Mouse (Mus musculus) left cerebral cortex, postnatal 36 days (tissue): ENCODE results near the gene Nedd8. TPM values are rescaled to one million over a fixed set of nuclear protein-coding genes. Genes with fewer than 3 reads are reported as not detected.

Source experiments
- DNase-seq, 2 experiments: peaks; one replicate each; pipeline ENCODE4 v3.0.0; 2021 to 2022; ENCODE audit warnings: low spot score in 2 of 2, mixed read lengths in 1 of 2
- intact Hi-C: fragments of 180-260 bp; cut with DNase I; formaldehyde crosslinking; loops from one replicate; pipeline ENCODE4 v1.15.1; 2025
- total RNA-seq, 2 experiments: library from RNA; stranded (reverse); gene quantifications; 2 replicates each; pipeline ENCODE4 v1.2.3; 2021

Nedd8 gene
- total RNA-seq, 2 experiments from 2014 or later: 310 to 333 TPM

DNA sequence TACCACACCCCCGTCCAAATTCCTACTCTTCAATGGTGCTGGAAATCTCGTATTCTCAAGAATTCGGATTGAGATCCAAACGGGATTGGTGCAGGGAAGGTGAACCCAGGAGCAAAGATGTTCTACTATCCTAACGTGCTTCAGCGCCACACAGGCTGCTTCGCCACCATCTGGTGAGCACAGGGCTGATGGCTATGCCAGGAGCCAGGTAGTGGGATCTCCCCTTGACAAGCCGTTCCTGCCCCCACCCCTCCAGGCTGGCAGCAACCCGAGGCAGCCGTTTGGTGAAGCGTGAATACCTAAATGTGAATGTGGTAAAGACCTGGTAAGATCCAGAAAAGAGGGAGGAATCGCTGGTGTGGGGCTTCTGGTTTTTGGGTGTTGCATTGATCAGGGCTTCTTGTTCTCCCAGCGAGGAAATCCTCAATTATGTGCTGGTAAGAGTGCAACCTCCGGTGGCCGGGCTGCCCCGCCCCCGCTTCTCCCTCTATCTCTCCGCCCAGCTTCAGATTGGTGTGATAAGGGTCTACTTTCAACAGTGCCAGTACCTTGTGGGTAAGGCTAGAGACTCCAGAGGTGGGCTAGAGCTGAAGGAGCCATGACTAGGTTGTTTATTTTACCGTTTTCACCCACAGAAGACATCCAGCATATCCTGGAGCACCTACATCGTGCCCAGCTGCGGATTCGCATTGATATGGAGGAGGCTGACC lies 53.3 kb downstream of the Nedd8 start:
- no peak for DNase-seq
- intact Hi-C loops: no loop called here

DNA sequence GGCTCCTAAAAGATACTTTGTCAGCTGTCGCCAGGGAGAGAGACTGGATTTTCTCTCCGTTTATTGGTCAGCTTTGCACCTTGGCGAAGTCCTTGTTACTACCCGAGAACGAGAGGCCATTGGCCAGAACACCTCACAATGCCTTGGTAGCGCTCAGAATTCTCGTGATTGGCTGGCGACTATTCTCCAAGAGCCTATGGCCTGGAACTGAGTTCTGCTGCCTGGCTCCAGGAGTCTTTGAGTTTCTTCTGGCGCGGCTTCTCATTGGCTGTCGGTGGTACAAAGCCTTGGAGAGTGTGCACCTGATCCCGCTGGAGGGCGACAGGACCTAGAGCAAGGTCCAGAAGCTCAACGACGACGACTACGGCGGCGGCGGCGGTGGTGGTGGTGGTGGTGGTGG lies 54.1 kb downstream of the Nedd8 start, which contains the start of gene Rec8:
Rec8 (plus strand) TSS at position 216 of the 400 bp plus-strand sequence.
- intact Hi-C loops: no loop called here
- DNase-seq: no peak

DNA sequence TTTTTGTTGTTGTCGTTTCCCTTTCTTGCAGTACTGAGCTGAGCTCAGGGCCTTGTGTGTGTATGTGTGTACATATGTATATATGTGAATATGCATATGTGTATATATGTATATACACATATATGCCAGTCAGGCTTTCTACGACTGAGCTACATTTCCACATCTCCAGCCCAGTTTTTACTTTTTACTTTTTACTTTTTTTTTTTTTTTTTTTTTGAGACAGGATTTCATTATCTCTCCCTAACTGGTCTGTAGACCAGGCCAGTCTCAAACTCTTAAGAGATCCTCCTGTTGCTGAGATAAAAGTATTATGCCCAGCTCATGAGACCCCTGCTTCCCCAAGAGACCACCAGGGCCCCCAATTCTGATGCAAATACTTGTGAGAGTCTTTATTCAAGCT lies 55.1 kb downstream of the Nedd8 start:
- DNase-seq: no peak
- intact Hi-C loops: no loop called here

DNA sequence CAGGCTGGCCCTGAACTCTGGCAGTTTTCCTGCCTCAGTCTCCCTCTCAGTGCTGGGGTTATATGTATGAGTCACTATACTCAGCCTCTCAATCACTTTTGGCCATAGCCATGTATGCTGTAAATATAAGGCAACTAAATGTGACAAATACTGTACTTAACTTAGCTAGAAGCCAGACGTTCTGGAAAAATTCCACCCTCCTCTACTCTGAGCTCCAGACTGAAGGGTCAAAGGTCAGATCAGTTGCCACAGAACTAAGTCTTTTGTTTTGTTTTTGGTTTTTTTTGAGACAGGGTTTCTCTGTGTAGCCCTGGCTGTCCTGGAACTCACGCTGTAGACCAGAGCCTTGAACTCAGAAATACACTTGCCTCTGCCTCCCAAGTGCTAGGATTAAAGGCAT lies 56.0 kb downstream of the Nedd8 start:
- intact Hi-C loops: no loop called here
- DNase-seq: no peak

DNA sequence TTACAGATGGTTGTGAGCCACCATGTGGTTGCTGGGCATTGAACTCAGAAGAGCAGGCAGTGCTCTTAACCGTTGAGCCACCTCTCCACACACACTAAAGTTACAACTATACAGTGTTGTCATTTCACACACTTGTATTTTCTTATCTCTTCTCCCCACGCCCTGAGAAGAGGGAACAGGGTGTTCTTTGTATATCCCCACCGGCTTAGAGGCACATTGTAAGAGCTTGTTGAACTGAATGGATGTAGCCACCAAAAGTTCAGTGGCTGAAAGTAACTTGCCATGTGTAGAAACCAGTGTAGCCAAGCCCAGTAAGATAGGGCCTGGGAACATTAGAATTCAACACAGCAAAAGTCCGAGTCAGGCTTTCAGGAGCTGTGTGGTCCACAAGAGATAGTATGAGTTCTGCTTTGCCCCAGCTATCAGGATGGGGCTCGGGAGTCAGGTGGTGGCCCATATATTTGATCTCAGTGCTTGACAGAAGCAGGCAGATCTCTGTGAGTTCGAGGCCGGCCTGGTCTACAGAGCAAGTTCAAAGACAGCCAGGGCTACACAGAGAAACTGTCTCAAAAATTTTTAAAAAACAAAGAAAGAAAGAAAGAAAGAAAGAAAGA lies 57.3 kb downstream of the Nedd8 start:
- no peak for DNase-seq
- intact Hi-C loops: no loop called here

DNA sequence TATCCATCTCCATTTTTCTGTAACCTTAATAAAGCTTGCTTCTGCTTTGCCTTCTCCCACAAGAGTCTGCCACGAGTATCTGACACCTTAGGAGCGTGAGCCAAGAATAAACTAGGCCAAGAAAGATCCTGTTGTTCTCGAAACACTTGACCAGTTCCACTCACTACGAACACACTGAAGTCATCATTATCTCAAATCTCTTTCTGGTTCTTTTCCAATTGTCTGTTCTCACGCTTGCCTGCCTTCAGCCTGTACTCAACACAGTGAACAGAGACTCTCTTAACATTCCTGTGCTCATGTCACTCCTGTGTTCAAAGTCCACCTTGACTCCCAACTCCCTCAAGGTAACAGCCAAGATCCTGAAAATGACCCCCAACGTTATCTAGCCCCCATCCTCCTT lies 58.6 kb downstream of the Nedd8 start:
- no peak for DNase-seq
- intact Hi-C loops: no loop called here

Other genes starting within 250 kb of the Nedd8 start
- gene Dhrs4, start 193.4 kb downstream of the Nedd8 start, total RNA-seq: 10 to 100 TPM; 17.5 to 19.1 TPM
- 10 to 100 TPM; 34.4 to 63.1 TPM for gene Carmil3, start 181.5 kb downstream of the Nedd8 start, total RNA-seq
- 100 to 1,000 TPM; 163 to 211 TPM for gene Cpne6, start 161.7 kb downstream of the Nedd8 start, total RNA-seq
- under 1 TPM; 0.44 to 0.77 TPM for gene Nrl, start 147.1 kb downstream of the Nedd8 start, total RNA-seq
- gene Pck2, start 131.9 kb downstream of the Nedd8 start, total RNA-seq: 10 to 100 TPM; 24.8 to 28.9 TPM
- gene Dcaf11, start 112.1 kb downstream of the Nedd8 start, total RNA-seq: 10 to 100 TPM; 76.9 to 82.1 TPM
- 1 to 10 TPM in 1 of 2 experiments, not detected in 1; 1.0 TPM for gene A730061H03Rik, start 111.7 kb downstream of the Nedd8 start, total RNA-seq
- not detected for gene Fitm1, start 96.5 kb downstream of the Nedd8 start, total RNA-seq
- gene Psme1, start 94.0 kb downstream of the Nedd8 start, total RNA-seq: 10 to 100 TPM; 41.9 to 50.1 TPM
- 10 to 100 TPM; 49.0 to 52.7 TPM for gene Emc9, start 86.8 kb downstream of the Nedd8 start, total RNA-seq
- gene Psme2, start 81.0 kb downstream of the Nedd8 start, total RNA-seq: 10 to 100 TPM; 42.3 to 45.4 TPM
- 10 to 100 TPM; 30.4 to 33.5 TPM for gene Rnf31, start 80.4 kb downstream of the Nedd8 start, total RNA-seq
- gene Irf9, start 68.6 kb downstream of the Nedd8 start, total RNA-seq: 10 to 100 TPM in 1 of 2 experiments, 1 to 10 TPM in 1; 9.1 to 11.6 TPM
- 1 to 10 TPM; 1.6 to 4.4 TPM for gene Rec8, start 54.1 kb downstream of the Nedd8 start, total RNA-seq
- gene Ipo4, start 36.2 kb downstream of the Nedd8 start, total RNA-seq: 100 to 1,000 TPM; 112 to 122 TPM
- 1 to 10 TPM in 1 of 2 experiments, under 1 TPM in 1; 0.84 to 4.9 TPM for gene Gm49378, start 34.2 kb downstream of the Nedd8 start, total RNA-seq
- 10 to 100 TPM; 39.0 to 41.9 TPM for gene Tm9sf1, start 28.3 kb downstream of the Nedd8 start, total RNA-seq
- 1 to 10 TPM in 1 of 2 experiments, under 1 TPM in 1; 0.49 to 1.6 TPM for gene Tssk4, start 21.9 kb downstream of the Nedd8 start, total RNA-seq
- gene Mdp1, start 11.6 kb downstream of the Nedd8 start, total RNA-seq: 10 to 100 TPM; 39.1 to 41.7 TPM
- gene Gmpr2, start 183 bp downstream of the Nedd8 start, total RNA-seq: 10 to 100 TPM; 20.6 to 24.9 TPM
- 10 to 100 TPM; 15.2 to 16.9 TPM for gene Tinf2, start 9.7 kb upstream of the Nedd8 start, total RNA-seq
- gene Tgm1, start 41.8 kb upstream of the Nedd8 start, total RNA-seq: not detected
- 10 to 100 TPM; 50.6 to 50.9 TPM for gene Rabggta, start 50.1 kb upstream of the Nedd8 start, total RNA-seq
- 10 to 100 TPM; 78.5 to 83.9 TPM for gene Dhrs1, start 73.6 kb upstream of the Nedd8 start, total RNA-seq
- 10 to 100 TPM; 10.5 to 12.5 TPM for gene Nop9, start 73.6 kb upstream of the Nedd8 start, total RNA-seq
- 1 to 10 TPM; 2.5 to 3.0 TPM for gene Cideb, start 86.3 kb upstream of the Nedd8 start, total RNA-seq
- under 1 TPM; 0.20 to 0.67 TPM for gene Ltb4r2, start 89.3 kb upstream of the Nedd8 start, total RNA-seq
- gene Ltb4r1, start 93.8 kb upstream of the Nedd8 start, total RNA-seq: under 1 TPM; 0.29 to 0.59 TPM
- 1 to 10 TPM; 3.8 to 8.0 TPM for gene Adcy4, start 112.0 kb upstream of the Nedd8 start, total RNA-seq
- gene Ripk3, start 116.7 kb upstream of the Nedd8 start, total RNA-seq: under 1 TPM in 1 of 2 experiments, not detected in 1; 0.89 TPM
- gene Nfatc4, start 151.0 kb upstream of the Nedd8 start, total RNA-seq: 1 to 10 TPM; 1.8 TPM
- 1 to 10 TPM; 7.9 to 9.5 TPM for gene Nynrin, start 181.9 kb upstream of the Nedd8 start, total RNA-seq
- gene Cbln3, start 212.3 kb upstream of the Nedd8 start, total RNA-seq: under 1 TPM; 0.29 to 0.49 TPM
- 10 to 100 TPM; 11.4 to 12.7 TPM for gene Khnyn, start 212.8 kb upstream of the Nedd8 start, total RNA-seq
- gene Sdr39u1, start 228.2 kb upstream of the Nedd8 start, total RNA-seq: 100 to 1,000 TPM in 1 of 2 experiments, 10 to 100 TPM in 1; 89.7 to 104 TPM